Mouse (Mus musculus) liver, embryonic 15.5 days (tissue): ENCODE data around the gene Ap1s1. TPM values are rescaled to one million over a fixed set of nuclear protein-coding genes. Genes with fewer than 3 reads are reported as not detected.

Source experiments
- ATAC-seq: fragments of 200-750 bp; cut with Nextera tagmentation; 2 replicates; pipeline ENCODE4 v1.8.0; 2017; ENCODE audit warnings: moderate number of reproducible peaks, mild to moderate bottlenecking, moderate library complexity; ENCODE audit not compliant: insufficient read depth
- H3K27ac ChIP-seq: fragments of 300-500 bp; sonication (generic); replicated peaks from 2 replicates; pipeline ENCODE4 v1.5.1; 2015; ENCODE audit warnings: mild to moderate bottlenecking, inconsistent platforms
- H3K27me3 ChIP-seq: fragments of 300-500 bp; sonication (generic); 2 replicates; pipeline ENCODE4 v1.6.1; 2015; ENCODE audit warnings: mild to moderate bottlenecking, inconsistent platforms
- H3K36me3 ChIP-seq: fragments of 300-500 bp; sonication (generic); replicated peaks from 2 replicates; pipeline ENCODE4 v1.6.1; 2015; ENCODE audit warnings: moderate library complexity, mild to moderate bottlenecking, inconsistent platforms
- H3K4me1 ChIP-seq: fragments of 300-500 bp; sonication (generic); replicated peaks from 2 replicates; pipeline ENCODE4 v1.6.1; 2015; ENCODE audit warnings: inconsistent platforms
- H3K4me2 ChIP-seq: fragments of 300-500 bp; sonication (generic); 2 replicates; pipeline ENCODE4 v1.6.1; 2015; ENCODE audit warnings: moderate library complexity, mild to moderate bottlenecking, inconsistent platforms
- H3K4me3 ChIP-seq: fragments of 300-500 bp; sonication (generic); replicated peaks from 2 replicates; pipeline ENCODE4 v1.5.1; 2015; ENCODE audit warnings: mild to moderate bottlenecking, inconsistent platforms
- H3K9ac ChIP-seq: fragments of 300-500 bp; sonication (generic); 2 replicates; pipeline ENCODE4 v1.6.1; 2015; ENCODE audit warnings: moderate library complexity, mild to moderate bottlenecking, inconsistent platforms
- H3K9me3 ChIP-seq: fragments of 300-500 bp; sonication (generic); replicated peaks from 2 replicates; pipeline ENCODE4 v1.6.1; 2016; ENCODE audit warnings: inconsistent platforms
- WGBS: fragments of 180-500 bp; shearing (Covaris S2); methylation state at CpG from one replicate; pipeline ENCODE4 v1.1.7; 2015; ENCODE audit warnings: mixed read lengths; ENCODE audit not compliant: insufficient replicate concordance; 5-methylcytosine and 5-hydroxymethylcytosine counted together
- microRNA counts: library from miRNA; unstranded; fragments of <30 nt; microRNA quantifications from one replicate; lab custom pipeline; 2016
- microRNA-seq: library from miRNA; unstranded; fragments of <30 nt; microRNA quantifications from one replicate; pipeline ENCODE4, GENCODE M21; 2016
- polyA plus RNA-seq: library from polyadenylated mRNA; unstranded; fragments of >200 nt; fragmentation: Nextera tagmentation; extraction: Ambion mirVana; gene quantifications from 2 replicates; pipeline ENCODE4 v1.2.1, GENCODE M21; 2015

Gene Ap1s1
- polyA plus RNA-seq, 1 experiment from 2014 or later, result 77.6 TPM

GRCm38 (mm10) chr5:136987138-136987933 lies 58.6 kb downstream of the Ap1s1 start:
- Histone ChIP-seq H3K27me3 (no peaks in the 10 kb centered on the region), H3K9me3 (no peaks in the 10 kb centered on the region), H3K9ac (peak overlapping the region; percentile 92), H3K36me3 (peaks cover 28% of the 10 kb centered on the region), H3K4me1 (peaks cover 29% of the 10 kb centered on the region), H3K4me2 (peak overlapping the region; percentile 98), H3K27ac (peak overlapping the region; percentile 92), H3K4me3 (peak overlapping the region; percentile 93)
- peak; percentile 68 for ATAC-seq
- under 1% methylated on average over 67 of the region's 67 CpGs for WGBS

GRCm38 (mm10) chr5:136986695-136987137 lies 59.2 kb downstream of the Ap1s1 start, which contains the start of gene Plod3:
Plod3 (plus strand) TSS chr5:136987019.
- under 1% methylated on average over 26 of the region's 26 CpGs for WGBS
- Histone ChIP-seq H3K4me1 (peaks cover 29% of the 10 kb centered on the region), H3K36me3 (peaks cover 27% of the 10 kb centered on the region), H3K9ac (peak within 1 kb of the TSS; percentile 92), H3K9me3 (no peaks in the 10 kb centered on the region), H3K27me3 (no peaks in the 10 kb centered on the region), H3K4me2 (peak within 1 kb of the TSS; percentile 98), H3K4me3 (peak within 1 kb of the TSS; percentile 93), H3K27ac (peak within 1 kb of the TSS; percentile 92)
- ATAC-seq, result peak; percentile 93

MicroRNA genes within 50 kb of the gene (microRNA counts, 519-probe panel; counts per million panel counts)
- not detected for microRNA mmu-miR-702 (lab: Ali Mortazavi, UCI)

Small RNA genes within 50 kb of the gene (microRNA-seq; reads per million reads assigned to microRNA genes)
- gene Mir702, result 17.3 reads per million, percentile 33 among the genes with 10 or more reads in this experiment

Other genes starting within 250 kb of the Ap1s1 start
- gene Col26a1, start 162.9 kb downstream of the Ap1s1 start, polyA plus RNA-seq, result 0.85 and 0.93 TPM in 2 replicates
- 7.5 and 9.0 TPM in 2 replicates for gene Ift22, start 138.0 kb downstream of the Ap1s1 start, polyA plus RNA-seq
- 190 and 201 TPM in 2 replicates for gene Fis1, start 92.9 kb downstream of the Ap1s1 start, polyA plus RNA-seq
- 5.9 and 8.1 TPM in 2 replicates for gene Cldn15, start 79.5 kb downstream of the Ap1s1 start, polyA plus RNA-seq
- gene Plod3, start 59.1 kb downstream of the Ap1s1 start, polyA plus RNA-seq, result 15.3 and 19.0 TPM in 2 replicates
- 50.6 and 53.4 TPM in 2 replicates for gene Znhit1, start 58.1 kb downstream of the Ap1s1 start, polyA plus RNA-seq
- not detected in 2 replicates for gene Vgf, start 19.7 kb downstream of the Ap1s1 start, polyA plus RNA-seq
- 0.06 and 0.20 TPM in 2 replicates for gene Serpine1, start 26.1 kb upstream of the Ap1s1 start, polyA plus RNA-seq
- gene Trim56, start 70.1 kb upstream of the Ap1s1 start, polyA plus RNA-seq, result 11.1 and 15.6 TPM in 2 replicates
- not detected in 2 replicates for gene Muc3, start 103.2 kb upstream of the Ap1s1 start, polyA plus RNA-seq
- gene Muc3a, start 166.3 kb upstream of the Ap1s1 start, polyA plus RNA-seq, result 0.05 TPM in 1 of 2 replicates, not detected in the other
- 17.2 and 20.7 TPM in 2 replicates for gene Ache, start 241.4 kb upstream of the Ap1s1 start, polyA plus RNA-seq
- 7.4 and 9.6 TPM in 2 replicates for gene Ufsp1, start 248.5 kb upstream of the Ap1s1 start, polyA plus RNA-seq